Mouse (Mus musculus) telencephalon, adult 2 months (tissue): ENCODE data around the gene Prss32.
A peak's percentile ranks its signal among the peaks of the same experiment; 100 is the strongest.

Experiments used
- DNase-seq: peaks from one replicate; pipeline ENCODE4 v3.0.0-alpha.2; 2011; ENCODE audit warnings: low read depth, low spot score

Prss32 gene

GRCm38 (mm10) chr17:23843812-23844273, at the start of gene Prss32, which contains the start of gene Prss41:
TSS of gene Prss32 (plus strand) at chr17:23843855.
TSS of gene Prss41 (minus strand) at chr17:23844172.
- no peak for DNase-seq

- no peak for DNase-seq
Observed at GRCm38 (mm10) chr17:23795323-23795722, 48.3 kb upstream of the Prss32 start.

DNA sequence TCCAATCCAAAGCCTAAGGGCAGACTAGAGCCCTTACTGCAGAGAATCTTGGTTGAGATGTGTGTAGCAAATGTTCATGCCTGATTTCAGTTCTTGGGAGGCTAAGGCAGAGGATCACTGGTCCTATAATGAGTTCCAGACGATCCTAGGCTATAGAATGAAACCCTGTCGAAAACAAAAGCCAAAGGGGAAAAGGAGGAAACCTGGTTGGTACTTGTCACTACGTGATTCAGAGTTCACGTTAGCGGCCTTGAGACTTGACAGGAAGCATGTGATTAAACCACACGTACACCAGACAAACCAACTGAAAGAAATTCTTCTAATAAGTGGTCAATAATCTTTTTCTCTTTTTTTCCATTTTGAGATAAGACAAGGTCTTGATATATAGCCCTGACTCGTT, 46.3 kb upstream of the Prss32 start:
- no peak for DNase-seq

GRCm38 (mm10) chr17:23801627-23802026, 42.0 kb upstream of the Prss32 start:
- DNase-seq = no peak

DNA sequence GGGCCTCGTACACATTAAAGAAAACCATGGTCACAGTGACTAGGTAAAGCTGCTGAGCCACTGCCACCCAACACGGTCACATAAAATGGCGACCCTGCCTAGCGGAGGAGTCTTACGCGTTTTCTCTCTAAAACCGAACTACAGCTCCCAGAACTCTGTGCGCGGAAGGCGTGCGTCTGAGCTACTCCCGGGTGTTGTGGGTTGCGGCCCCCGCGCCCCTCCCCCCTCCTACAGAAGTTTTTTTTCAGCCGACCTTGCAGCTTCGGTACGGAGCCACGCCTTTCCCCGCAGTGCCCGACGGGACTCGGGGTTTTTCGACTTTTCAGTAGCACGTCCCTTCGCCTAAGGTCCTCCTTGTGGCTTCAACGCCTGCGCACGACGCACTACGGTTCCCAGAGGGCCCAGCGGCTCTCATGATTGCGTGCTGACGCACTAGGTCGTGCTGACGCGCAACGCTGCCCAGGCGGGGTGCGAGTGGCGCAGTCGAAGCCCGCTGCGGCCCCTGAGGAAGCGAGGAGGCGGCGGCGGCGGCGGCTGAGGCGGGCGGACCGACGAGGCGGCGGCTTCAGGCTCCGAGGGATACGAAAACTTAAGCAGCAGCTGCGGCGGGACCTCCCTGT, 40.8 kb upstream of the Prss32 start:
- peak; percentile 100 for DNase-seq

- DNase-seq = no peak
Observed at GRCm38 (mm10) chr17:23803366-23804041, 40.2 kb upstream of the Prss32 start.

- DNase-seq = no peak
Observed at GRCm38 (mm10) chr17:23804426-23805085, 39.1 kb upstream of the Prss32 start.

- no peak for DNase-seq
Observed at GRCm38 (mm10) chr17:23806867-23807266, 36.8 kb upstream of the Prss32 start.

DNA sequence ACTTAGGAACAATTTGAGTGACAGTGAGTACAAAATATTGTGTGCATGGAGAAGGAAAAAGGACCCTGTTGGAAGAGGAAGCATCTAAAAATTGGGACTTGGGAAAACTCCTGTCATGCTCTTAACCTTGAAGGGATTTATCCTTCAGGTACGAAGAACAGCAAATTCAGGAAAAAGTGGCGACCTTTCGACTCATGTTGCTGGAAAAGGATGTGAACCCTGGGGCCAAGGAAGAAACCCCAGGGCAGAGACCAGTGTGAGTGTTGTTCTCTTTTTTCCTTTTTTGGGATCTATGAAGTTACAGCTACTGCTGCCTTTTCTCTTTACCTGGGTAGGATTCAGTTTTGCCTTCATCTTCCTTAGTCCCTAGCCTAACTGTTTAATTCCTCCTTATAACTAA, 35.7 kb upstream of the Prss32 start:
- DNase-seq = no peak

DNA sequence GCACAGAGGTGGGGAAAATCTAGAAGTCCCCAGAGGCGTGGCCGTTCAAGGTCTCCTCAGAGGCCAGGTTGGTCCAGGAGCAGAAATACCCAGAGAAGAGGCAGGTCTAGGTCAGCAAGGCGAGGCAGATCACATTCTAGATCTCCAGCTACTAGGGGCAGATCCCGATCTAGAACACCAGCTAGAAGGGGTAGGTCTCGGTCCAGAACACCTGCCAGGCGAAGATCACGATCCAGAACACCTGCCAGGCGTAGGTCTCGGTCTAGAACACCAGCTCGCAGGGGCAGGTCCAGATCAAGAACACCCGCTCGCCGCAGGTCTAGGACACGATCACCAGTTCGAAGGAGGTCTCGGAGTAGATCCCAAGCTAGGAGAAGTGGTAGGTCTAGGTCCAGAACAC, 28.0 kb upstream of the Prss32 start:
- no peak for DNase-seq

DNA sequence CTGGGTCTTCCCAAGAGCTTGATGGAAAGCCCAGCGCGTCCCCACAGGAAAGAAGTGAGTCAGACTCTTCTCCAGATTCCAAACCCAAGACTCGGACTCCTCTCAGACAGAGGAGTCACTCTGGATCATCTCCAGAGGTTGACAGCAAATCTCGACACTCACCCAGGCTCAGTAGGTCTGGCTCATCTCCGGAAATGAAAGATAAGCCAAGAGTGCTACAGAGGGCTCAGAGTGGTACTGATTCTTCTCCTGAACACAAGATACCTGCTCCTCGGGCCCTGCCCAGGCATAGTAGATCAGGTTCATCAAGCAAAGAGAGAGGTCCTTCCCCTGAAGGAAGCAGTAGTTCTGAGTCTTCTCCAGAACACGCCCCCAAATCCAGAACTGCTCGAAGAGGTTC, 25.1 kb upstream of the Prss32 start:
- DNase-seq = no peak

GRCm38 (mm10) chr17:23819235-23819634, 24.4 kb upstream of the Prss32 start:
- DNase-seq = no peak

GRCm38 (mm10) chr17:23820731-23821130, 22.9 kb upstream of the Prss32 start:
- no peak for DNase-seq

DNA sequence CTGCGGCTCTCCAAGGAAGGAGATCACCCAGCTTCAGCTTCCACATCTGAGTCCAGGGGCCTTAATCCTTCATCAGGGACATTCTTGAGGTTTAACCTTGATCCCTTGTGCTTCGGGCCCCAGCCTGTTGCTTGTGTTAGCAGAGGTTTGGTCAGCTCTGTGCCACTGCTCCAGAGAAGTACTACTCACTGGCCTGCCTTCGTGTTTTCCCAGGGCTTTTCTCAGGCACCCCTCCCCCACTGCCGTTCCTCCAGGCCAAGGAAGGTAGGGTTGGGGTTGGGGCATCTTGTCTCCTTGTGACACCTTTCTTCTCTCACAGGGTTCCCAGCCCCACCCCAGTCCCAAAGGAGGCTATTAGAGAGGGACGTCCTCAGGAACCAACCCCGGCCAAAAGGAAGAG, 21.6 kb upstream of the Prss32 start:
- DNase-seq = no peak

DNA sequence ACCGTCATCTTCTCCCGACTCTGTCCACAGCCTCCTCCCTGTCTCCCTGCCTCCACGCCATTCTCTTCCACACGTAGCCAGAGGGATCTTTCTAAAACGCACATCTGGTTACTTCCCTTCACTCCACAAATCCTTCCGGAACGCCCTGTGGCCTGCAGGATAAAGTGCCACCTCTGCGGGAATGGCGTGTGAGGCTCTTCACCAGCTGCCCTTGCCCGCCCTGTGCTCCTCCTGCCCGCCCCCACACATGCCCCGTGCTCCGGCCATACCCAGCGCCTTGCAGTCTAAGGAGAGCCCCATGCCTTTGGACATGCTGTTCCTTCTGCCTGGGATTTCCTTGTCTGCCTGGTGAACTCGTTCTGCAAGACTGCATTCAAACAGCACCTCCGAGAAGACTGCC, 20.6 kb upstream of the Prss32 start:
- DNase-seq = no peak

DNA sequence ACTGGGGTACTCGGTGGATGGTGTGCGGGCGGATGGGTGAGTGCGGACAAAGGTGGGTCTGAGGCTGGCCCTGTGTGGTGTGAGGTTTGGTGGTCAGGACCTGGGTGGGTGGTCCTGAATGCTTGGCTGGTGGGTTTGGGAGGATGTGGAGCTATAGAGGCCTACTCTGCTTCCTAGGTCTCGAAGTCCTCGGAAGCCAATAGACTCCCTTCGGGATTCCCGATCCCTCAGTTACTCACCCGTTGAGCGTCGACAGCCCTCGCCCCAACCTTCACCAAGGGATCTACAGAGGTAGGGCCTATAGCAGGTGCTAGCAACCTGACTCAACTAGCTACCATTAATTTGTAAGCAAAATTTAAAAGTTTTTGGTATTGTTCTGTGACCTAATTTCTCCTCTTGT, 20.0 kb upstream of the Prss32 start:
- DNase-seq = no peak

DNA sequence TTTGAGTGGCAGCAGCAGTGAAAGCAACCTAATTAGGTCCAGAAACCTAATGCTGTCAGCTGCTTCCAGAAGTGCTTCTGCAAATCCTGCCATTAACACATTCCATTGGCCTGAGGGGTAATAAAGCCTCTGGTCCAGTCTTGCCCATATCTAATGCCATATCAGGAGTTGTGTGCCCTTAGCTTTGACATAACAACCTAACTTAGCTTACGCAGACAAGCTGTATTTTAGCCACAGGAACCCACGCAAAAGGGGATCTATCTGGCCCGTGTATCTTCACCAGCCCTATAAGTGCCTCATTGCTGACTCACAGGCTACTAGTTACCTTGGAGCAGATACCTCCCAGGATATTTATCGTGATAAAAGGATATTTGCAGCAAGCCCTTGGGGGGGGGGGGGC, 18.1 kb upstream of the Prss32 start:
- DNase-seq = no peak

DNA sequence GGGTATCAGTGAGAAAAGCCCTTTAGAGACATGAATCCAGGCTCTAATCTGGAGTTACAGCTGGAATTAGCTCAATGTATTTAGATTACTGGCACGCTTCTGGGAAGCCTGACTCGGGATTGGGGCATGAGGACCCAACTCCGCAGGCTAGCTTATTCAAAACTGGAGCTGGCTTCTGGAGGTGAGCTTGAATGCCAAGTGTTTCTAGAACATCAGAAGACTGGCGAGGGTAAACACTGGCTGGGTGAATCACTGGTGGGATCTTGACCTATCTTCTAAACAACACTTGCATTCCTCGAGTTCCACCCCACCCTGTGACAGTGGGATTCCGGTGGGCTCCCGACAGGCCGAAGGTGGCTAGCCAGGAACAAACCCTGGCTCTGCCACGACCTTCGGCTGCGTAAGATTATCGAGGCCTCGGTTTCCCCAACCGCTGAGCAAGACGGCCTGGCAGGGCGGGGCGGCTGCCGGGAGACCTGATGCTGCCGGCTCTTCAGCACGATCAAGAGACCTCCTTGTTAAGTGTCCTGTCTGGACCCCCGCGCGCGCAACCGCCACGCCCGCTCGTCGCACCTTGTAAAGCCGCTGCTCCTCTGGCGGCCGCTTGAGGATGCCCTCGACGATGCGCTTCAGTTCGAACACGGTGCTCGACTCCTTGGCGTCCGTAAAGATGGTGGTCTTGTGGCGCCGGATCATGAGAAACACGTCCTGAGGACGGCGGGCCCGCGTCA, 15.2 kb upstream of the Prss32 start:
- no peak for DNase-seq

DNA sequence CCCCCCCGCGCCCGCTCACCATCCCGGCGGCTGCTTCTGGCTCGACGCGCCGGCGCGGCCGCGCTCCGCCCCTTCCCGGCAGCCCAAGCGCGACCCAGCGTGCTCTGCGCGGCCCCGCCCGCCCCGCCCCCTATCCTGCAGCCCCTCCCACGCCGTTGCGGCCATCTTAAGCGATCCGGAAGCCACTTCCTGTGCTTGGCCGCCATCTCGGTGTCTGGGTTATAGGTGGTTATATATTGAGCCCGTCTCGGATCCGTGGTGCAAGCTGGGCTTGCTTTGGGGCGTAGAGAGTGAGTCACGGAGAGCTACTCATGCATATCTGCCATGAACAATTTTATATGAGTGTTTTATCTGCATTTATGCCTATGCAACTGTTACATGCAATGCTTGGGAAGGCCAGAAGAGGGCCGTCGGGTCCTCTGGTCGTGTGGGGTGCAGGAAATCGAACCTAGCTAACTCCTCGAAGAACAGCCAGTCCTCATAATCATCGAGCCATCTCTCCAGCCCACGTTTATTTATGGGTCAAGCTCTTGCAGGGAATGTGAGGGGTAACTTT, 14.5 kb upstream of the Prss32 start, which contains the start of gene Elob:
Gene Elob, minus strand, starts transcription at position 73 of the 556 bp plus-strand sequence.
- DNase-seq = peak; percentile 84

DNA sequence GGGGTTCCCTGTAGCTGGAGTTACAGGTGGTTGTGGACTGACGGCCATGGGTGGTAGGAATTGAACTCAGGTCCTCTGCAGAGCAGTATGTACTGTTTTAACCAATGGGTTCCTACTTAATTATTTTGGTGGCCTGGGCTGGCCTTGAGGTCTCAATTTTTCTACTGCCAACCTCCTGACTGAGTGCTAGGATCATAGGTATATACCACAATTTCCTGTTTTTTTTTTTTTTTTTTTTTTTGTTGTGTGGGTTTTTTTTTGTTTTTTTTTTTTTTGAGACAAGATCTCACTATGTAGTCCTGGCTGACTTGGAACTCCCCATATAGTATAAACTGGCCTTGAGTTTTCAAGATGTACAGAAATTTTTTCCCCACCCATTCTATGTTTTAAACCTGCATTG, 12.5 kb upstream of the Prss32 start:
- DNase-seq = no peak

DNA sequence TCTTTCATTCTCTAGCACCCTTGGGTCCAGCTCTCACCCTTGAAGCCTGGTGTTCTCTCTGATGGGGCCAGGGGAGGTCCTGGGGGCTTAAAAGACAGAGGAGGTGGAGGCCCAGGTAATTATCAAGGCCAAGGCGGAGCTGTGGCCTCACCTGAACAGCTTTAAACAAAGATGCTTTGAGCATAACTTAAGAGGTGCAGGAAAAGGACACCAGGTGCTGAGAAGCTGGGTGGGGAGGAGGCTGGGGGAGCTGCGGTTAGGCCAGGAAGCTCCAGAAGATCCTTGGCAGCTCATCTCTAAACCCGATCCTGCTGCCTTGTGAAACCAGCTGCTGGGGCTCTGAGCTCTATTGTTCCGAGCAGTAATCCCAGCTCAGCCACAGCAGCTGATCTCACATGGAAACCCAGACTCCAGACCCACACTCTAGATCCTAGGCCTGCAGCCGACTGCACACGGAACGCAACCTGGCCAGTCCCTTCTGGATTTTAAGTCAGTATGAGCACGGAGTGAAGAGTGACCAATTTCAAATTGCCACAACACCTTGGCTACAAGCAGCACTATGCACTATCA, 7.6 kb upstream of the Prss32 start, which contains the start of gene Prss33:
Gene Prss33, minus strand, starts transcription at position 51 of the 570 bp plus-strand sequence.
- no peak for DNase-seq
